Mouse (Mus musculus) lung, embryonic 16.5 days (tissue): ENCODE data around the gene Diexf. TPM values are rescaled to one million over a fixed set of nuclear protein-coding genes. Genes with fewer than 3 reads are reported as not detected.

Experiments
- ATAC-seq: fragments of 200-750 bp; cut with Nextera tagmentation; 2 replicates; pipeline ENCODE4 v1.8.0; 2017; ENCODE audit warnings: low read depth, mild to moderate bottlenecking, moderate library complexity
- H3K27ac ChIP-seq: fragments of 300-500 bp; sonication (generic); 2 replicates; pipeline ENCODE4 v1.5.1; 2014; ENCODE audit warnings: mild to moderate bottlenecking, control low read depth, low read length
- H3K27me3 ChIP-seq: fragments of 300-500 bp; sonication (generic); 2 replicates; pipeline ENCODE4 v1.6.1; 2014; ENCODE audit warnings: low read depth, low read length, mixed read lengths; ENCODE audit not compliant: control insufficient read depth, insufficient read depth
- H3K36me3 ChIP-seq: fragments of 300-500 bp; sonication (generic); 2 replicates; pipeline ENCODE4 v1.6.1; 2014; ENCODE audit warnings: low read length; ENCODE audit not compliant: control insufficient read depth, insufficient read depth
- H3K4me1 ChIP-seq: fragments of 300-500 bp; sonication (generic); replicated peaks from 2 replicates; pipeline ENCODE4 v1.6.1; 2014; ENCODE audit warnings: low read length, mixed read lengths; ENCODE audit not compliant: control insufficient read depth, insufficient read depth
- H3K4me2 ChIP-seq: fragments of 300-500 bp; sonication (generic); 2 replicates; pipeline ENCODE4 v1.6.1; 2014; ENCODE audit warnings: low read depth, low read length, control low read depth
- H3K4me3 ChIP-seq: fragments of 300-500 bp; sonication (generic); 2 replicates; pipeline ENCODE4 v1.5.1; 2014; ENCODE audit warnings: mild to moderate bottlenecking, low read length, control low read depth
- H3K9ac ChIP-seq: fragments of 300-500 bp; sonication (generic); 2 replicates; pipeline ENCODE4 v1.6.1; 2014; ENCODE audit warnings: low read length, control low read depth
- H3K9me3 ChIP-seq: fragments of 300-500 bp; sonication (generic); 2 replicates; pipeline ENCODE4 v1.6.1; 2016; ENCODE audit warnings: low read length; ENCODE audit not compliant: control insufficient read depth
- WGBS: fragments of 180-500 bp; shearing (Covaris S2); extraction: QIAGEN DNeasy Blood & Tissue Kit; methylation state at CpG from one replicate; pipeline ENCODE4 v1.1.7; 2014; 5-methylcytosine and 5-hydroxymethylcytosine counted together
- polyA plus RNA-seq: library from polyadenylated mRNA; unstranded; fragments of >200 nt; fragmentation: Nextera tagmentation; extraction: Ambion mirVana; gene quantifications from 2 replicates; pipeline ENCODE4 v1.2.1, GENCODE M21; 2015

The Diexf gene
- polyA plus RNA-seq, result 8.6 and 8.8 TPM in 2 replicates

- H3K4me2 ChIP-seq, result peak within 1 kb of the TSS; percentile 74
- H3K9me3 ChIP-seq, result no peaks in the 10 kb centered on the region
- WGBS, result under 1% methylated on average over 54 of the region's 61 CpGs
- no peaks in the 10 kb centered on the region for H3K27me3 ChIP-seq
- peak within 1 kb of the TSS; percentile 92 for H3K4me3 ChIP-seq
- peak within 1 kb of the TSS; percentile 80 for H3K9ac ChIP-seq
- H3K4me1 ChIP-seq, result peaks cover 9% of the 10 kb centered on the region
- H3K27ac ChIP-seq, result 0 out of 2 replicates have a peak within 1 kb of the TSS, but pooled peaks have one; percentile 3
- ATAC-seq, result peak; percentile 95
- H3K36me3 ChIP-seq, result peaks cover 6% of the 10 kb centered on the region
Measured at GRCm38 (mm10) chr1:193129786-193130455, at the start of gene Diexf. Diexf (minus strand) TSS chr1:193130272.

- 64% methylated on average over 13 of the region's 13 CpGs for WGBS
- Histone ChIP-seq H3K4me2 (peak overlapping the region; percentile 89), H3K27me3 (no peaks in the 10 kb centered on the region), H3K9me3 (no peaks in the 10 kb centered on the region), H3K9ac (peak overlapping the region; percentile 89), H3K27ac (peak overlapping the region; percentile 91), H3K36me3 (no peaks in the 10 kb centered on the region), H3K4me3 (peak overlapping the region; percentile 92), H3K4me1 (peaks cover 26% of the 10 kb centered on the region)
- ATAC-seq, result no peak
Measured at GRCm38 (mm10) chr1:193174143-193174733, 44.2 kb upstream of the Diexf start.

GRCm38 (mm10) chr1:193173810-193174129 lies 43.7 kb upstream of the Diexf start:
- H3K9ac ChIP-seq, result peak overlapping the region; percentile 89
- H3K4me1 ChIP-seq, result peaks cover 26% of the 10 kb centered on the region
- H3K36me3 ChIP-seq, result no peaks in the 10 kb centered on the region
- WGBS, result 15% methylated on average over 9 of the region's 9 CpGs
- ATAC-seq, result no peak
- no peaks in the 10 kb centered on the region for H3K9me3 ChIP-seq
- peak overlapping the region; percentile 89 for H3K4me2 ChIP-seq
- H3K27ac ChIP-seq, result peak overlapping the region; percentile 91
- peak overlapping the region; percentile 92 for H3K4me3 ChIP-seq
- H3K27me3 ChIP-seq, result no peaks in the 10 kb centered on the region

- WGBS, result under 1% methylated on average over 48 of the region's 48 CpGs
- Histone ChIP-seq H3K27me3 (no peaks in the 10 kb centered on the region), H3K9me3 (no peaks in the 10 kb centered on the region), H3K4me1 (peaks cover 26% of the 10 kb centered on the region), H3K9ac (peak overlapping the region; percentile 89), H3K27ac (peak overlapping the region; percentile 91), H3K4me2 (peak overlapping the region; percentile 89), H3K4me3 (peak overlapping the region; percentile 92), H3K36me3 (no peaks in the 10 kb centered on the region)
- peak; percentile 99 for ATAC-seq
Measured at GRCm38 (mm10) chr1:193172991-193173809, 43.1 kb upstream of the Diexf start.

GRCm38 (mm10) chr1:193169856-193170255 lies 39.8 kb upstream of the Diexf start:
- H3K27me3 ChIP-seq, result no peaks in the 10 kb centered on the region
- H3K36me3 ChIP-seq, result no peaks in the 10 kb centered on the region
- H3K4me3 ChIP-seq, result no peak overlapping the region
- no peak overlapping the region for H3K9ac ChIP-seq
- ATAC-seq, result no peak
- H3K4me2 ChIP-seq, result no peak overlapping the region
- H3K9me3 ChIP-seq, result no peaks in the 10 kb centered on the region
- H3K27ac ChIP-seq, result no peak overlapping the region
- peaks cover 19% of the 10 kb centered on the region for H3K4me1 ChIP-seq
- 41% methylated on average over 2 of the region's 2 CpGs for WGBS

GRCm38 (mm10) chr1:193169228-193169627 lies 39.2 kb upstream of the Diexf start:
- Histone ChIP-seq H3K4me1 (peaks cover 14% of the 10 kb centered on the region), H3K27me3 (no peaks in the 10 kb centered on the region), H3K27ac (no peak overlapping the region), H3K4me2 (no peak overlapping the region), H3K9ac (no peak overlapping the region), H3K9me3 (no peaks in the 10 kb centered on the region), H3K36me3 (no peaks in the 10 kb centered on the region), H3K4me3 (no peak overlapping the region)
- 62% methylated on average over 7 of the region's 7 CpGs for WGBS
- no peak for ATAC-seq

- H3K4me2 ChIP-seq, result no peak within 1 kb of the TSS
- no peaks in the 10 kb centered on the region for H3K9me3 ChIP-seq
- H3K4me3 ChIP-seq, result no peak within 1 kb of the TSS
- no peaks in the 10 kb centered on the region for H3K27me3 ChIP-seq
- H3K27ac ChIP-seq, result no peak within 1 kb of the TSS
- WGBS, result 85% methylated on average over 3 of the region's 3 CpGs
- no peaks in the 10 kb centered on the region for H3K36me3 ChIP-seq
- peaks cover 9% of the 10 kb centered on the region for H3K4me1 ChIP-seq
- no peak for ATAC-seq
- H3K9ac ChIP-seq, result no peak within 1 kb of the TSS
Measured at GRCm38 (mm10) chr1:193167746-193168145, 37.7 kb upstream of the Diexf start, which contains the start of gene A130010J15Rik. A130010J15Rik (plus strand) TSS chr1:193168046.

GRCm38 (mm10) chr1:193160317-193161032 lies 30.4 kb upstream of the Diexf start:
- peak overlapping the region; percentile 27; the same call in 1 of the 2 replicates for H3K4me3 ChIP-seq
- H3K4me2 ChIP-seq, result peak overlapping the region; percentile 58
- H3K4me1 ChIP-seq, result peaks cover 10% of the 10 kb centered on the region
- ATAC-seq, result peak; percentile 71
- no peaks in the 10 kb centered on the region for H3K27me3 ChIP-seq
- no peaks in the 10 kb centered on the region for H3K9me3 ChIP-seq
- 12% methylated on average over 18 of the region's 18 CpGs for WGBS
- H3K9ac ChIP-seq, result peak overlapping the region; percentile 45
- H3K27ac ChIP-seq, result no peak overlapping the region
- H3K36me3 ChIP-seq, result no peaks in the 10 kb centered on the region
